Mouse (Mus musculus) 3T3-L1 (cell line): ENCODE data around the gene Gm20489.

ENCODE experiments used
- DNase-seq: peaks from one replicate; pipeline ENCODE4 v3.0.0-alpha.2; 2015; ENCODE audit warnings: low read depth, low spot score

Gene Gm20489

DNA sequence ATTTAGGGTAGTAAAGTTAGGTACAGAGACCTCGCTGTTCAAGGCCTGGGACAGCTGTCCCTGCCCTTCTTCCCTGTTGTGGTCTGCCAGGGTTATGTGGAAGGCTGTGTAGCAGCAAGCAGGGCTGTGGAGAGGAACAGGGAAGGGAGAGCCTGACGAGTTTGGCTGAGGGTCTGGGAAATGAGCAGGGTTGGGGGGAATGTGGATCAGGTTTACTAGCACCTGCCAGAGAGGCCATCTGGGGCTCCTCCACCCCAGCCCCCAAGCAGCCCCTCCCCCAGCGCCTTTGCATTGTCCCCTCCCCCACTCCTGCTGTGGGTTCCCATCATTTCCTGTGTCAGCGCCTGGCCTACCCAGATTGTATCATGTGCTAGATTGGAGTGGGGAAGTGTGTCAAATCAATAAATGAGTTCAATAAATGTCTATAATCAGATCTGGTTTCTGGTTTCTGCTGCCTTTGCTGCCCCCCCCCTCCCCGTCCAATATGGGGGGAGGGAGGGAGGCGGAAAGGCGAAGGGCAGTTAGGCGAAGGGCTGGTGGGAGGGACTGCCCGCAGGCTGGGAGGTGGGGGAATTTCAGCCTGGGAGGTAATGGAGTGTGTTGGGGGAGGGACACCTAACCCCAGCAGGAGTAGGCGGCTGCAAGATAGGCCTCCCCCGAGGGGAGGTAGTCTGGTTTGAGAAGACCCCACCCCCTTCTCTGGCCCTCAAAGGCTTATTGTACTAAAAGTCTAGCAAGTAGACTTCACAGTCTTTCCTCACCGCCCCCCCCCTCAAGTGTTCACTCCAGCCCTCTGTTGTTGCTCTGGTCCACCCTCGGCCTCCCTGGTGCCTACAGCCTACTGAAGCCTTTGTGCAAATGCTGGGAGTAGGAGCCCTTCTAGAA, 8.1 kb downstream of the Gm20489 start:
- DNase-seq, result no peak

DNA sequence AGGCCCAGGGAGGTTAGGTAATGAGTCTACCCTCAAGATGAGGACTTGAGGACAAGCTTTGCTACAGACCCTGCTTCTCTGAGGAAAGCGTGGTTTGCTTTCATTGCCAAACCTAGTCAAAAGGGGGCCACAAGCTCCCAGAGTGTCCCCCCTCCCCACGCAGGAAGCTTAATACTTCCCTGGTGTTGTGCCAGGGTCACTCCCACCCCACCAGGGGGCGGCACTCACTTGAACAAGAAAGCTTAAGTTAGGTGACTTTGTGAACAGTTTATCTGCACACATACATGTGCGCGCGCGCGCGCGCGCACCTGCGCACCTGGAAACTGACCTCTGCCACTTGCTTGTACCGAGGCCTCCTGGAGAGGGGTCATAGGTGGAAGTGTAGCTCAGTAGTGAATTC, 12.2 kb downstream of the Gm20489 start:
- no peak for DNase-seq

DNA sequence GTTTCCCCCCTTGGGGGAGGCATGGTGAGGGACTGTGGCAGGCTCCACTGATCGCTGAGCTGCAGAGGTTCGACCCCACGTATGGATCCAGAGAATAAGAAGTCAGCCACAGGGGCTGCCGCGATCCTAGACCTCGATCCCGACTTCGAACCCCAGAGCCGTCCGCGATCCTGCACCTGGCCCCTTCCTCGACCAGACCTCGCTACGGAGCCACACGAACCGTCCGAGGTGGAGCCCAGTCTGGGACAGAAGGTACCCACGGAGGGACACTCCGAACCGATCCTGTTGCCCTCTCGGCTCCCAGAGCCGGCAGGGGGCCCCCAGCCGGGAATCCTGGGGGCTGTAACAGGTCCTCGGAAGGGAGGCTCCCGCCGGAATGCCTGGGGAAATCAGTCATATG, 14.1 kb downstream of the Gm20489 start:
- no peak for DNase-seq

DNA sequence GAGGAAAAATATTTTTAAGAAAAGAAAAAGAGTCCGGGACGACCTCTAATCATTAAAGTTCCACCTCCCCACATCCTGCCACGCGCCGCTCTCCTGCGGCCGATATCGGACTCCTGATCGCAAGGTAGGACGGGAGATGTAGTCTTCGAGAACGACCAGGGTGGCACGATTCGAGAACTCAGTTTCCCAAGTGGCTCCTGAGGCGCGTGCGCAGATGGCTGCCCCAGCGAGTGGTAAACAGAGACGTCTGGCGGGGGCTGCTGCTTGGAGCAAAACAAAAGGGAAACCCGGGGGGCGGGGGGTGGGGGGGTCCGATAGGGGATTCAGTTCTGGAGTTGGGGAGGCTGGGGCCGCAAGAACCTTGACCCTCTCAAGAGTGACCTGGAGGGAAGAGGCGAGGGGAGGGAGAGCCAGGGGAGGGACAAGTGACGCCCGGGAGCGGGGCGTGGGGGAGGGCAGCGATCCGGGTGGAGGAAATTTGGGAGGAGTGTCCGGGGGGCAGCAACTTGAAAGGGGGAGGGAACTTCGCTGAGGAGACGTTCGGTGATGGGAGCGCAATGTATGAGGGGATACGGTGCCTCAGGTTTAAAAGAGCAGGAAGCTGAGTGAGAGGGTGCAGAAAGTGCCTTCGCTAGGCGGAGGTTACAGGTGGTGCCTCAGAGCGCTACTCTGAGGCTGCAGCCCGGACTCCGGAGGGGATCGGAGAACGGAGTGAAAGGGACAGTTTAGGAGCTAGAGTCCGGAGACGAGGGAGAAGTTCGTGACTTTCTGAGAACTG, 14.7 kb downstream of the Gm20489 start, which contains the start of gene Foxo4:
Gene Foxo4 (plus strand): TSS at position 577 of the 778 bp plus-strand sequence.
- peak; percentile 91 for DNase-seq

DNA sequence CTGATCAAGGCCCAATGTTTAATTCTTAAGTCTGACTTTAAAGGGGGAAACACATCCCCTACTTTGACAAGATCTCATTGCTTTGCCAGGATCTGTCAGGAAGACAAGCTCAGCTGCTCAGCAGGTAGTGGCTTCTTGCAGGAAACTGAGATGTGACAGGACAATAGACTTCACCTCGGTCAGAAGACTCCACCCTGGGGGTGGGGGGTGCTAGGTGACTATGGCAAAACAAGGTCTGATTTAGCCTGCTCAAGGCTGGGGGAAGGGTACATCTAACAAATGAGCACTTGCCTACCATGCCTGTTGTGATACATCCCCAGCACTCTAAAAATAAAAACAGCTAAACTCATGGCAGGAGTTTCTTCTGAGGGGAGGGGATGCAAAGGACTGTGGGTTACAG, 23.8 kb downstream of the Gm20489 start:
- no peak for DNase-seq

DNA sequence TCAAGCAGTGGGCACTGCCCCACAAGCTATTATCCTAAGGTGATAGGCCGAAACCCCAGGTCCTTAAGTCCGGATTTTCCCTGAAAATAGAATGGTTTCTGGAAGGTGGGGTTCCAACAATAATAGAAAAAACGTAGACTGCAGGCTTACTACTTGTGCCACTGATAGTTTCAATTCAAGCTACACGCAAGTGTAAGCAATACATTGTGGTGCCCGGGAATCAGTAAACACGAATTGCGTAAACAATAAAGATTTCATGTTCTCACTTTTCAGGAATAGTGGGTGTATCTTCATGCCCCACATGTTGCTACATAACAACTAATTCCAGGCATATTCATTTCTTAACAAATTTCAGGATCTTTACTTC, 46.0 kb downstream of the Gm20489 start:
- DNase-seq, result no peak

DNA sequence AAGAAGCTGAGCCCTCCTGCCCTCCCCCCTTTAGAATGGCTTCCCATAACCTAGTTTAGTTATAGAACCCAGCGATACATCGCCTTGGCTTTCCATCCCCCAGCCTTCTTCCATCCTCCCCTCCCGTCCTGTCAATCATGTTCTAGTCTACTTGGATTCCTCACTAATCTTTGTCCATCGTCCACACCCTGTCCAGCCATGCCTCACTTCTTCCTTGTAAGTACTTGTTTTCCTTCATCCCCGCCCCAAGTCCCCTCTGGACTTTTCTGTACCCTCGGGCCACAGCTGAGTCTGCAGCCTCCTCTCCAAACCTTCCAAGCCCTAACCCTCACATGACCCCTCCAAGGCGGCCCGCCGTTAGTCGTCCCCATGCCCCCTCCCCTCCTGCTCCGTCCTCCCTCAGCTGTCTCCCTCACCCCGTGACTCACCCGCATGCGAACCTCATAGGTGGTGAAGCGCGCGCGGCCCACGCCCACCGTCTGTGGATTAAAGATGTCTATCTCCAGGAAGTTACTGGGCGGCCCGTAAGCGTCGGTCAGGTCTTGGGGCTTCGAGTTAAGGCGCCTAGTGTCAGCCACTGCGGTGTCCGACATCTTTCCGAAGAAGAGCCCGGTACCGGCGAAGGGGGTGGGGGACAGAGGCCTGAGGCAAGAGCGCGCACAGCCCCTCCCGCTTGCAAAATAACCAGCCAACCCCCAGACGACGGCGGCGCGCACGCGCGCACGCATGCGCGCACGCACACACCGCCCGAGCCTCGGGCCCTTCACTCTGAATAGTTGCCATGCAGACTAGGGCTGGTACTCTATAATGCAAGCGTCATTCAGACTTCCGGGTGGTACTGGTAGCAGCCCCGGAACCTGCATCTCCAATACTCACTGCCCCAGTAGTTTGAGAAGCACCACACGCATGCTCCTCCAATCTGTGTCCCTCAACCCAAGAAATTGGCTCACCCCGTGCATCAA, 46.7 kb downstream of the Gm20489 start, which contains the start of gene Snx12:
Gene Snx12 (minus strand): TSS at position 730 of the 962 bp plus-strand sequence.
- DNase-seq, result peak; percentile 95
